Mouse (Mus musculus) liver, embryonic 14.5 days (tissue): ENCODE measurements around the gene Serpina3k.
"Not testable (repeated sequence)": the region's sequence is repeated elsewhere in the genome, so short reads cannot be mapped to it uniquely, and the experiment has no call there.

Source experiments
- CTCF ChIP-seq: IDR thresholded peaks from 2 replicates; pipeline ENCODE4 v1.5.1; 2016; ENCODE audit warnings: antibody characterized with exemption, low read depth, control low read depth
- EP300 ChIP-seq: IDR thresholded peaks from 2 replicates; pipeline ENCODE4 v1.6.1; 2016; ENCODE audit warnings: antibody characterized with exemption, low read depth

- TF ChIP-seq CTCF, EP300: not testable (repeated sequence)
Measured at GRCm38 (mm10) chr12:104386878-104387277, 48.6 kb downstream of the Serpina3k start.
